ENCODE assay signal across 8 mouse cellular contexts in genomic region chr9:50171826-50172464, GRCm38 (mm10).
DNase-seq lines count a peak whose midpoint lies in the region; ATAC-seq and TF ChIP-seq lines count a peak whose summit lies in the region.

No protein-coding gene starts in this region.

- no peaks in the 10 kb centered on the region for H3K27me3 ChIP-seq in embryonic facial prominence, embryonic 10.5 days (replicated peaks; ENCODE audit: low read depth, poor library complexity, severe bottlenecking)
- H3K27me3 ChIP-seq in midbrain, postnatal 0 days (ENCODE audit: insufficient read depth, low read length) = no peaks in the 10 kb centered on the region

- H3K4me3 ChIP-seq in embryonic facial prominence, embryonic 10.5 days = 0 out of 2 replicates have a peak overlapping the region, but pooled peaks have one; percentile 11
- H3K4me3 ChIP-seq in midbrain, postnatal 0 days (ENCODE audit: low read depth, low read length) = no peak overlapping the region

- 38% methylated on average over 7 of the region's 7 CpGs for WGBS in embryonic facial prominence, embryonic 10.5 days
- WGBS in midbrain, postnatal 0 days = 20% methylated on average over 7 of the region's 7 CpGs

- H3K4me2 ChIP-seq in midbrain, postnatal 0 days (ENCODE audit: low read depth, low read length, poor library complexity, severe bottlenecking) = peak overlapping the region; percentile 37

- no peak overlapping the region for H3K9ac ChIP-seq in midbrain, postnatal 0 days (replicated peaks; ENCODE audit: low read length, poor library complexity, severe bottlenecking)

- H3K36me3 ChIP-seq in embryonic facial prominence, embryonic 10.5 days (replicated peaks) = no peaks in the 10 kb centered on the region
- H3K36me3 ChIP-seq in midbrain, postnatal 0 days (ENCODE audit: insufficient read depth, low read length) = no peaks in the 10 kb centered on the region

- TF ChIP-seq CTCF in midbrain, postnatal 0 days (IDR thresholded peaks at IDR 0.05) = peak; percentile 93

- intact Hi-C loops in left cerebral cortex, postnatal 10 days (cut with DNase I) = loop anchor here (5.0 to 10.0 kb wide), 4 partner anchors 263 to 677 kb away; partner anchors contain the start of gene Ncam1

- peak overlapping the region; percentile 44; the same call in 1 of the 2 replicates for H3K27ac ChIP-seq in embryonic facial prominence, embryonic 10.5 days (replicated peaks)
- no peak overlapping the region for H3K27ac ChIP-seq in midbrain, postnatal 0 days (ENCODE audit: low read depth, low read length)

- no peaks in the 10 kb centered on the region for H3K9me3 ChIP-seq in embryonic facial prominence, embryonic 10.5 days
- no peaks in the 10 kb centered on the region for H3K9me3 ChIP-seq in midbrain, postnatal 0 days (ENCODE audit: low read length)

- peak; percentile 64 for DNase-seq in urinary bladder, postnatal 14 days (ENCODE audit: low spot score)
- no peak for DNase-seq in urinary bladder, adult 2 months (ENCODE audit: low spot score)
- peak; percentile 63 for DNase-seq in embryonic facial prominence, embryonic 10.5 days (ENCODE audit: low spot score)
- DNase-seq in heart, adult 18-20 months = peak; percentile 50 to 83
- peak; percentile 45 for DNase-seq in kidney, adult 11 months
- DNase-seq in left cerebral cortex, postnatal 10 days (ENCODE audit: extremely low spot score in 1 of 2, low spot score in 2 of 2) = peak; percentile 75 to 84
- DNase-seq in midbrain, postnatal 0 days (ENCODE audit: low spot score) = peak; percentile 96
- DNase-seq in thymus, postnatal 4 days = peak; percentile 31

- peaks cover 3% of the 10 kb centered on the region; the same call in 1 of the 2 replicates for H3K4me1 ChIP-seq in embryonic facial prominence, embryonic 10.5 days
- H3K4me1 ChIP-seq in midbrain, postnatal 0 days (ENCODE audit: insufficient read depth, low read length) = no peaks in the 10 kb centered on the region; the same call in 1 of the 2 replicates

- ATAC-seq in midbrain, postnatal 0 days (ENCODE audit: low FRiP score) = 0 out of 2 replicates have a peak, but pooled peaks have one; percentile 47
